Mouse (Mus musculus): ENCODE measurements around the gene Gm20441. TPM values are rescaled to one million over a fixed set of nuclear protein-coding genes. Genes with fewer than 3 reads are reported as not detected.

The Gm20441 gene
- polyA plus RNA-seq (2014; fragmentation: Illumina TruSeq; extraction: RNeasy Lipid Tissue Mini Kit (QIAGEN cat#74804); ENCODE audit: low read depth, low replicate concordance): not detected

DNA sequence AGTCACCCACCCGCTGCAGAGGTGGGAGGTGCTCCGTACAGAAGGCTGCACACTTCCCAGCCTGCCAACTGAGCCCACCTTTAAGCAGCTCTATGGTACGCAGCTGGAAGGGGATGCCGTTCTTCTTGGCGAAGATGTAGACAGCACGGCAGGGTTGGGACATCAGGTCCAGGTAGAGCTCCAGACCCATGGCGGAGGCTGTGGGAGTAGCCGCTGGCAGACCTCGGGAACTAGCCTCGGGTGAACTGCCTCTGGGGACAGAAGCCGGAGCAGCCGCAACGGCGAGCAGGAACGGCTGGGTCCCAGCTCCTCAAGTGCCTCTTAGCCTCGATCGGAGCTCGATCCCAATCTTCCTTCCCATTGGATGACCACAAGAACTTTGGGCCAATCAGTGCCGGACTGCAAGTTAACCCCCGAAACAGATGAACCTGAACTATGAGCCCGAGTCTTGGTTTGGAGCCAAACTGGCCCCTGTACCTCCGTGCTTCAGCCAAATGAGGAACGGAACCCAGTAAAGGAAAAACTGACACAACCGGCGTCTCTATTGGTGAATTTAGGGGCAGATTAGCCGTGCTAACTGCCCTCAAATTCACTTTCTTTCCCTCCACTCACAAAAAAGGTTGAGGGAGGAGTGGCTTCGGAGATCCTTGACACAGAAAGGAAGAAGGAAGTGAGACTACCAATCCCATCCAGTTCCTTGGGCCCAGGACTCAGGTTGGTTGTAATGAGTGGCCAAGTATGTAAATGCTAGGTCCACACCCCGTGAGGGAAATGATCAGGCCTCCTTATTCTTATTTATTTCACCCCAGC, at the start of gene Gm20441, which contains the start of gene Gstt3:
Gene Gm20441 (minus strand): TSS at position 186 of the 810 bp plus-strand sequence.
Gene Gstt3 (minus strand): TSS at position 646 of the 810 bp plus-strand sequence.

GRCm38 (mm10) chr10:75822443-75822842, 41.7 kb upstream of the Gm20441 start, which contains the start of gene Gstt4:
Gstt4 (minus strand) TSS chr10:75822543.

DNA sequence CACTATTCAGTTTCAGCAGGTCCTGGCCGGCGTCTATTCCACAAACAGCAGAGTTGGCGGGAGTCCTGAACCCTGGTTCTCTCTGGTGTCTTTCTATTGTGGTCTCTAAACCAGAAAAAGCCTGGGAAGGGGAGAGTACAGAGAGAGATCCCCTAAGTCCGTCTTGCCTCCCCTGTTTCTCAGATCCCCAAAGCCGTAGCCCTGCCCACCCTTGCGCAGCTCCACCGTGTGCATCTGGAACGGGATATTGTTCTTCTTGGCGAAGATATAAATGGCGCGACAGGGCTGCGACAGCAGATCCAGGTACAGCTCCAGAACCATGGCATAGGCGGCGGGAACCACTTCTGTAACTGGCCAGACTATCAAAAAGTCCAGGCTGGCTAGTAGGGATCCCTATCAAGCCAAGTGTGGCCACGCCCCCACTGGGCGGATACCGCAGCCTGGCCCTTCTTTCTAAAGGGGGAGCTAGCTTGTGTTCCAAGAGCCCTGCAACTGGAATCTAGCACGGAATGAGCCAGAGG, 17.5 kb upstream of the Gm20441 start, which contains the start of gene Gstt1:
Gene Gstt1 (minus strand): TSS at position 409 of the 521 bp plus-strand sequence.

GRCm38 (mm10) chr10:75772795-75773664, 7.7 kb downstream of the Gm20441 start, which contains the start of gene Ddt:
Ddt (minus strand) TSS chr10:75773414.

GRCm38 (mm10) chr10:75763682-75764518, 16.9 kb downstream of the Gm20441 start, which contains the start of gene Cabin1:
Cabin1 (minus strand) TSS chr10:75764341.

Other genes starting within 250 kb of the Gm20441 start
- 0.98 TPM for gene Lrrc75b, start 220.6 kb downstream of the Gm20441 start, polyA plus RNA-seq (2014; fragmentation: Illumina TruSeq; extraction: RNeasy Lipid Tissue Mini Kit (QIAGEN cat#74804); ENCODE audit: low read depth, low replicate concordance)
- gene Ggt1, start 219.3 kb downstream of the Gm20441 start, polyA plus RNA-seq (2014; fragmentation: Illumina TruSeq; extraction: RNeasy Lipid Tissue Mini Kit (QIAGEN cat#74804); ENCODE audit: low read depth, low replicate concordance): not detected
- gene Ggt5, start 191.6 kb downstream of the Gm20441 start, polyA plus RNA-seq (2014; fragmentation: Illumina TruSeq; extraction: RNeasy Lipid Tissue Mini Kit (QIAGEN cat#74804); ENCODE audit: low read depth, low replicate concordance): 0.18 TPM
- gene Susd2, start 136.9 kb downstream of the Gm20441 start, polyA plus RNA-seq (2014; fragmentation: Illumina TruSeq; extraction: RNeasy Lipid Tissue Mini Kit (QIAGEN cat#74804); ENCODE audit: low read depth, low replicate concordance): 0.55 TPM
- 3.8 TPM for gene Cabin1, start 16.6 kb downstream of the Gm20441 start, polyA plus RNA-seq (2014; fragmentation: Illumina TruSeq; extraction: RNeasy Lipid Tissue Mini Kit (QIAGEN cat#74804); ENCODE audit: low read depth, low replicate concordance)
- 13.7 TPM for gene Ddt, start 7.5 kb downstream of the Gm20441 start, polyA plus RNA-seq (2014; fragmentation: Illumina TruSeq; extraction: RNeasy Lipid Tissue Mini Kit (QIAGEN cat#74804); ENCODE audit: low read depth, low replicate concordance)
- gene Gstt3, start 460 bp upstream of the Gm20441 start, polyA plus RNA-seq (2014; fragmentation: Illumina TruSeq; extraction: RNeasy Lipid Tissue Mini Kit (QIAGEN cat#74804); ENCODE audit: low read depth, low replicate concordance): 16.1 TPM
- 0.70 TPM for gene Gstt1, start 17.6 kb upstream of the Gm20441 start, polyA plus RNA-seq (2014; fragmentation: Illumina TruSeq; extraction: RNeasy Lipid Tissue Mini Kit (QIAGEN cat#74804); ENCODE audit: low read depth, low replicate concordance)
- gene Gstt4, start 41.6 kb upstream of the Gm20441 start, polyA plus RNA-seq (2014; fragmentation: Illumina TruSeq; extraction: RNeasy Lipid Tissue Mini Kit (QIAGEN cat#74804); ENCODE audit: low read depth, low replicate concordance): 296 TPM
- 77.7 TPM for gene Gstt2, start 56.5 kb upstream of the Gm20441 start, polyA plus RNA-seq (2014; fragmentation: Illumina TruSeq; extraction: RNeasy Lipid Tissue Mini Kit (QIAGEN cat#74804); ENCODE audit: low read depth, low replicate concordance)
- not detected for gene Mif, start 79.3 kb upstream of the Gm20441 start, polyA plus RNA-seq (2014; fragmentation: Illumina TruSeq; extraction: RNeasy Lipid Tissue Mini Kit (QIAGEN cat#74804); ENCODE audit: low read depth, low replicate concordance)
- 1.5 TPM for gene Derl3, start 112.5 kb upstream of the Gm20441 start, polyA plus RNA-seq (2014; fragmentation: Illumina TruSeq; extraction: RNeasy Lipid Tissue Mini Kit (QIAGEN cat#74804); ENCODE audit: low read depth, low replicate concordance)
- gene Smarcb1, start 140.7 kb upstream of the Gm20441 start, polyA plus RNA-seq (2014; fragmentation: Illumina TruSeq; extraction: RNeasy Lipid Tissue Mini Kit (QIAGEN cat#74804); ENCODE audit: low read depth, low replicate concordance): 15.9 TPM
- 5.2 TPM for gene Chchd10, start 152.2 kb upstream of the Gm20441 start, polyA plus RNA-seq (2014; fragmentation: Illumina TruSeq; extraction: RNeasy Lipid Tissue Mini Kit (QIAGEN cat#74804); ENCODE audit: low read depth, low replicate concordance)
- gene Mmp11, start 155.5 kb upstream of the Gm20441 start, polyA plus RNA-seq (2014; fragmentation: Illumina TruSeq; extraction: RNeasy Lipid Tissue Mini Kit (QIAGEN cat#74804); ENCODE audit: low read depth, low replicate concordance): 2.2 TPM
- 0.69 TPM for gene Gm867, start 159.7 kb upstream of the Gm20441 start, polyA plus RNA-seq (2014; fragmentation: Illumina TruSeq; extraction: RNeasy Lipid Tissue Mini Kit (QIAGEN cat#74804); ENCODE audit: low read depth, low replicate concordance)
- not detected for gene Vpreb3, start 162.1 kb upstream of the Gm20441 start, polyA plus RNA-seq (2014; fragmentation: Illumina TruSeq; extraction: RNeasy Lipid Tissue Mini Kit (QIAGEN cat#74804); ENCODE audit: low read depth, low replicate concordance)
- gene Gm5134, start 173.6 kb upstream of the Gm20441 start, polyA plus RNA-seq (2014; fragmentation: Illumina TruSeq; extraction: RNeasy Lipid Tissue Mini Kit (QIAGEN cat#74804); ENCODE audit: low read depth, low replicate concordance): 6.6 TPM